Mouse (Mus musculus): ENCODE measurements around the gene Homer1. TPM values are rescaled to one million over a fixed set of nuclear protein-coding genes. Genes with fewer than 3 reads are reported as not detected.

The Homer1 gene
- total and polyA plus RNA-seq, 3 experiments, result 14.6 to 32.2 (median 16.2) TPM

DNA sequence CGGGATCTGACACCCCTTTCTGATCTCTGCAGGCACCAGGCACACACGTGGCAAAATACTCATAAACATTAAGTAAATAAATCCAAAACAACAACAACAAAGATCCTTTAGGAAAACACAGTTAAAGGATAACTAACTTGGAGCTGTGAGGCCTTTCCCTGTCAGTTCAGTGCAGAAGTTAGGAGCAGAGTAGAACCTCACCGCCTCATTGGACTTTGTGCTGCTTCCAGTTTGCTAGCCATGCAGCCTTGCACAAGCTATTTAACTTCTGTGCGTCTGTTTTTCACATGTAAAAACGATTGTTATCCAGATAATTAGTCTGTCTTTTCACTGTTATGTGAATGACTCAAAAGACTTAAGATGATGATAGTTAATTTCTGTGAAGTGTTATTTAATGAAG lies 43.2 kb downstream of the Homer1 start:
- in situ Hi-C loops (cut with MboI; ENCODE audit: low pct_ligation_motif_present, low pct_unique_long_range_greater_than_20kb, low sequenced_read_pairs), result loop anchor here (25.0 kb wide), 2 partner anchors 270 to 370 kb away; no protein-coding TSS in a partner anchor
- no peak overlapping the region for H3K4me2 ChIP-seq (ENCODE audit: insufficient read depth, low read depth, poor library complexity, severe bottlenecking)

DNA sequence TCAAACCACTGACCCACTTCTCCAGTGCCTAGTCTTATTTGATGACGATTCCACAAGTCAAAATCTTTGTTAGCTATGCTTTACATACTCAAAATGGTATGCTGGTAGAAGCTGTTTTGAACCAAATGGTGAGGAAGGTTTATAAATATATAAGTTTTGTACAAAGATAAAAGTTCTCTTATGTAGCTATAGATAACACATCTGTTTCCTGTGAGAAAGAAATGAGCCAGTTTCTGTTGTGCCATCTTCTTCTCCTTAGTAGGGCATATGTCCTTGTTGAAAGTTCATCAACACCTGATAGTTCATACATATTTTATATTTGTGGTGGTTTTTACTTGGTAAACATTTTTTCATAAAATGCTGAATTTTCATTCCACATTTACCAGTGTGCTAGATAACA lies 45.0 kb downstream of the Homer1 start:
- no peaks in the 10 kb centered on the region for H3K27me3 ChIP-seq (replicated peaks)
- peaks cover 9 to 38% of the 10 kb centered on the region in 2 experiments for H3K36me3 ChIP-seq (replicated peaks in 1 of 2; ENCODE audit: control insufficient read depth in 1 of 2, insufficient read depth in 1 of 2, low read length in 1 of 2)
- TF ChIP-seq MXI1 (IDR thresholded peaks at IDR 0.05; ENCODE audit: low read depth, low read length) (no peak), CTCF (conservative IDR thresholded peaks at IDR 0.05 in 1 of 2, IDR thresholded peaks at IDR 0.05 in 1 of 2; ENCODE audit: low read depth in 2 of 2, low read length in 2 of 2) (no peak), SMC3 (IDR thresholded peaks at IDR 0.05; ENCODE audit: low read depth, low read length) (no peak)
- H3K4me1 ChIP-seq (ENCODE audit: control insufficient read depth in 1 of 2, insufficient read depth in 2 of 2), result peaks cover 0 to 13% of the 10 kb centered on the region in 2 experiments; a peak in 2 of 4 replicates
- H3K4me2 ChIP-seq (ENCODE audit: insufficient read depth, low read depth, poor library complexity, severe bottlenecking), result no peak overlapping the region
- no peak overlapping the region for H3K27ac ChIP-seq (ENCODE audit: insufficient read depth, low read depth)
- in situ Hi-C loops (cut with MboI; ENCODE audit: low pct_ligation_motif_present, low pct_unique_long_range_greater_than_20kb, low sequenced_read_pairs) (loop anchor here (25.0 kb wide), 2 partner anchors 268 to 368 kb away; no protein-coding TSS in a partner anchor), dilution Hi-C loops (cut with MboI; ENCODE audit: extremely low pct_ligation_motif_present, extremely low pct_unique_long_range_greater_than_20kb, low sequenced_read_pairs) (no loop called here)
- no peak overlapping the region for H3K9ac ChIP-seq (ENCODE audit: insufficient read depth, low read depth)
- H3K79me2 ChIP-seq (replicated peaks; ENCODE audit: control insufficient read depth, extremely low read depth, insufficient read depth, poor library complexity, severe bottlenecking), result no peaks in the 10 kb centered on the region
- no peak for DNase-seq (ENCODE audit: extremely low read depth)
- no peaks in the 10 kb centered on the region for H3K9me3 ChIP-seq (replicated peaks; ENCODE audit: low read length)
- no peak overlapping the region for H3K4me3 ChIP-seq (replicated peaks in 1 of 3; ENCODE audit: low read depth in 2 of 3, low read length in 2 of 3, poor library complexity in 1 of 3)

More for the DNA sequence above, 43.2 kb downstream of the Homer1 start:
- Histone ChIP-seq H3K27me3 (replicated peaks) (no peaks in the 10 kb centered on the region), H3K36me3 (replicated peaks in 1 of 2; ENCODE audit: control insufficient read depth in 1 of 2, insufficient read depth in 1 of 2, low read length in 1 of 2) (peaks cover 9 to 33% of the 10 kb centered on the region in 2 experiments), H3K4me1 (ENCODE audit: control insufficient read depth in 1 of 2, insufficient read depth in 2 of 2) (peaks cover 0 to 25% of the 10 kb centered on the region in 2 experiments; a peak in 2 of 4 replicates), H3K9me3 (replicated peaks; ENCODE audit: low read length) (no peaks in the 10 kb centered on the region), H3K4me3 (replicated peaks in 1 of 3; ENCODE audit: low read depth in 2 of 3, low read length in 2 of 3, poor library complexity in 1 of 3) (no peak overlapping the region), H3K79me2 (replicated peaks; ENCODE audit: control insufficient read depth, extremely low read depth, insufficient read depth, poor library complexity, severe bottlenecking) (no peaks in the 10 kb centered on the region), H3K9ac (ENCODE audit: insufficient read depth, low read depth) (no peak overlapping the region), H3K27ac (ENCODE audit: insufficient read depth, low read depth) (no peak overlapping the region)
- DNase-seq (ENCODE audit: extremely low read depth), result no peak
- TF ChIP-seq ELF1 (IDR thresholded peaks at IDR 0.05; ENCODE audit: low read depth, low read length) (no peak), NRF1 (IDR thresholded peaks at IDR 0.05; ENCODE audit: low read depth, low read length) (no peak), RAD21 (IDR thresholded peaks at IDR 0.05; ENCODE audit: low read depth, low read length) (no peak), MAZ (IDR thresholded peaks at IDR 0.05; ENCODE audit: low read depth, low read length) (no peak), SMC3 (IDR thresholded peaks at IDR 0.05; ENCODE audit: low read depth, low read length) (no peak), SIN3A (IDR thresholded peaks at IDR 0.05; ENCODE audit: low read length) (no peak), POLR2A (IDR thresholded peaks at IDR 0.05; ENCODE audit: low read depth, low read length) (no peak), EP300 (IDR thresholded peaks at IDR 0.05; ENCODE audit: low read length) (no peak), ETS1 (conservative IDR thresholded peaks at IDR 0.05; ENCODE audit: low read depth, low read length) (no peak), ZNF384 (IDR thresholded peaks at IDR 0.05; ENCODE audit: low read depth, low read length) (no peak), MXI1 (IDR thresholded peaks at IDR 0.05; ENCODE audit: low read depth, low read length) (no peak), BHLHE40 (IDR thresholded peaks at IDR 0.05; ENCODE audit: low read depth, low read length) (no peak), TCF12 (IDR thresholded peaks at IDR 0.05; ENCODE audit: low read depth, low read length) (no peak), IRF4 (IDR thresholded peaks at IDR 0.05; ENCODE audit: low read depth, low read length) (no peak)
- dilution Hi-C loops (cut with MboI; ENCODE audit: extremely low pct_ligation_motif_present, extremely low pct_unique_long_range_greater_than_20kb, low sequenced_read_pairs), result no loop called here

Data from CH12.LX (cell line).